Mouse (Mus musculus) adrenal gland, postnatal 14 days (tissue): ENCODE results near the gene B4galnt2. TPM values are rescaled to one million over a fixed set of nuclear protein-coding genes. Genes with fewer than 3 reads are reported as not detected.
A peak's percentile ranks its signal among the peaks of the same experiment; 100 is the strongest.

ENCODE experiments used
- DNase-seq: peaks from one replicate; pipeline ENCODE4 v3.0.0; 2021; ENCODE audit warnings: mixed read lengths
- microRNA-seq, 2 experiments: library from miRNA; unstranded; fragments of <30 nt; microRNA quantifications; one replicate each; pipeline ENCODE4 v1.2.0; 2021
- total RNA-seq: library from RNA; stranded (reverse); gene quantifications from 2 replicates; pipeline ENCODE4 v1.2.3, GENCODE M21; 2021

The B4galnt2 gene
- total RNA-seq, 1 experiment from 2014 or later = not detected

- no peak for DNase-seq
Measured at GRCm38 (mm10) chr11:95826317-95827167, 88.1 kb downstream of the B4galnt2 start.

- DNase-seq = no peak
Measured at GRCm38 (mm10) chr11:95825625-95826024, 89.1 kb downstream of the B4galnt2 start.

GRCm38 (mm10) chr11:95824877-95825243, 89.8 kb downstream of the B4galnt2 start:
- peak; percentile 87 for DNase-seq

GRCm38 (mm10) chr11:95824071-95824876, 90.4 kb downstream of the B4galnt2 start, which contains the start of gene Phospho1:
Phospho1 (plus strand) TSS chr11:95824499.
- DNase-seq = peak; percentile 97

GRCm38 (mm10) chr11:95822437-95822836, 92.3 kb downstream of the B4galnt2 start:
- DNase-seq = no peak

GRCm38 (mm10) chr11:95821511-95821910, 93.2 kb downstream of the B4galnt2 start:
- peak; percentile 46 for DNase-seq

GRCm38 (mm10) chr11:95819138-95819537, 95.6 kb downstream of the B4galnt2 start:
- DNase-seq = no peak

Small RNA genes lying within 50 kb of the gene (microRNA-seq; reads per million reads assigned to microRNA genes)
- 0 reads per million in 2 experiments for gene Mir3063

Other genes with a start within 250 kb of the B4galnt2 start
- gene Phb, start 247.9 kb downstream of the B4galnt2 start, total RNA-seq = 332 and 338 TPM in 2 replicates
- 42.9 and 43.6 TPM in 2 replicates for gene Zfp652, start 202.2 kb downstream of the B4galnt2 start, total RNA-seq
- gene B130006D01Rik, start 191.3 kb downstream of the B4galnt2 start, total RNA-seq = 0.82 and 1.2 TPM in 2 replicates
- 269 and 312 TPM in 2 replicates for gene Phospho1, start 90.4 kb downstream of the B4galnt2 start, total RNA-seq
- 30.3 and 31.4 TPM in 2 replicates for gene Gngt2, start 77.7 kb downstream of the B4galnt2 start, total RNA-seq
- gene Abi3, start 72.4 kb downstream of the B4galnt2 start, total RNA-seq = 15.6 and 20.9 TPM in 2 replicates
- gene Igf2bp1, start 91.0 kb upstream of the B4galnt2 start, total RNA-seq = 5.0 and 8.4 TPM in 2 replicates
- not detected in 2 replicates for gene Gip, start 109.7 kb upstream of the B4galnt2 start, total RNA-seq
- 77.7 and 79.2 TPM in 2 replicates for gene Snf8, start 120.0 kb upstream of the B4galnt2 start, total RNA-seq
- 43.8 and 45.2 TPM in 2 replicates for gene Ube2z, start 150.5 kb upstream of the B4galnt2 start, total RNA-seq
- 244 and 262 TPM in 2 replicates for gene Atp5g1, start 160.8 kb upstream of the B4galnt2 start, total RNA-seq
- gene Calcoco2, start 197.1 kb upstream of the B4galnt2 start, total RNA-seq = not detected in 2 replicates
- not detected in 2 replicates for gene Ttll6, start 218.9 kb upstream of the B4galnt2 start, total RNA-seq